Mouse (Mus musculus): ENCODE measurements at regions not wholly inside any gene's neighbourhood (a gene's known extent, or its start where the extent isn't known, plus 50 kb on each side); places are given as distances from the start of the nearest gene placed in this dataset.

DNA sequence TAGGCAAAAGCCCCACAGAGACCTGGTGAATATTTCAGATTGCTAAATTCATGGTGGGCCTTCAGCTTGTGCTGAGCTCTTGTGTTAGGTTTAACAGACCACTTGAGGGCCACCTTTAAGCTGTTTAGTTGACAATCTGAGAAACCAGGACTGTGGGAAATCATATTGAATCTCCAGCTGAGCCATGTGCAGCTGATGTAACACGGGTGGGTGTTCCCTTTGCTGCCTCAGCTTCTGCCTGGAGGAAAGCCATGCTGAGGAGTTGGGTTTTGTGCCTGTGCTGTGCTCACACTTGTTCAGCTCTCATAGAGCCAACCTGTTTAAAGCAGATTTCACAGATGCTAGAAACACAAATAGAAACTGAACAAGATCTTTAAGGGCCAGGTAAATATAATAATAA is 111.6 kb upstream of the Tut7 start:
- no peak for ATAC-seq (replicated peaks; ENCODE audit: low read depth, poor library complexity, severe bottlenecking)

DNA sequence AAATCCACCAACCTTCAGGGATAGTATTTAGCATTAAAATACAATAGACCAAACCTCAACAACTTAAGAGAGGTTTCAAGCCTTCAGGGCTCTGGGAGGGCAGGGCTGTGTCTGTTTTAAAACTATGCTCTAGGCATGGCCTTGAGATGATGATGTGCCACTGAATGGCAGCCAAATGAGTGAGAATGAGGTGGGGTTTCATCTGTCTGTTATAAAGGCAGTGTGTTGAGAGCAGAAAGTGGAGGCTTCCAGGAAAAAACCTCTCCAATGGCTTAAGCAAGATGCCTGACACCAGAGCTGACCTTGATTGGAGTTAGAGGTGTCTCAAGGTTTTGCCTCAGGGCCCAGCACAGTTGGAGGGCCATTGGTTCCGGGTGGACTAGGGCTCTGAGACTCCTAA is 111.1 kb upstream of the Tut7 start:
- ATAC-seq (replicated peaks; ENCODE audit: low read depth, poor library complexity, severe bottlenecking): no peak

DNA sequence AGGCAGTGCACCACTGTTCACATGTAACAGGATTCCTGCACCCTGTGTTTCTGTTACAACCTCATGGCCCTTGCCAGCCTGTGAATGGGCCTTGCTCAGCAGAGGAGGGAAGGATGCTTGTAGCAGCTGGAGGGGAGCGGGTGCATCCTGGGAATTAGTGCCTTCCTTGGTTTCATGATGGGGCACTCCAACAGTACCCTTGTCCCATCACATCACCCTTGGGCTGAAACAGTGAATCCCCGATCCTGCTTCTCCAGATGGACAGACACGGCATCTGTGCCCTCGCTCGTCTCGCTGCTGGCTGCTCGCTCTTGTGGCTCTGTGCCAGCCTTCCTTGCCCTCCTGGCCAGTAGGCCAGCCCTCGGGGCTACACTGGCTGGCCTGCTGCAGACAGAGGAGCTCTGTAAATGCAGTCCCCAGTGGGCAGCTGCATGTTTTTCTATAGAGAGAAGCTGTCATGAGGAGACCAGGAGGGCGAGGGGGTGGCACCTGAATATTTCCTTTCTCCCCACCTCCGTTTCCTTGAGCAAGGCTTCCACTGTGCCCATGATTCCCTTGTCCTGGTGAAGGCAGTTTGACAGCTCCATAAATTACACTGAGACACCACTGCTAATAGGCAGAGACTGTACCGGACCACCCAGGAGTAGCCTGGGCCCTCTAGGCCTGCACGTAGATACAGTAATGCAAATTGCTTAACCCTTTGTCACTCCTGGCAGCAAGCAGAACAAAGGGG is 104.6 kb upstream of the Tut7 start:
- no peak for ATAC-seq (replicated peaks; ENCODE audit: low read depth, poor library complexity, severe bottlenecking)

DNA sequence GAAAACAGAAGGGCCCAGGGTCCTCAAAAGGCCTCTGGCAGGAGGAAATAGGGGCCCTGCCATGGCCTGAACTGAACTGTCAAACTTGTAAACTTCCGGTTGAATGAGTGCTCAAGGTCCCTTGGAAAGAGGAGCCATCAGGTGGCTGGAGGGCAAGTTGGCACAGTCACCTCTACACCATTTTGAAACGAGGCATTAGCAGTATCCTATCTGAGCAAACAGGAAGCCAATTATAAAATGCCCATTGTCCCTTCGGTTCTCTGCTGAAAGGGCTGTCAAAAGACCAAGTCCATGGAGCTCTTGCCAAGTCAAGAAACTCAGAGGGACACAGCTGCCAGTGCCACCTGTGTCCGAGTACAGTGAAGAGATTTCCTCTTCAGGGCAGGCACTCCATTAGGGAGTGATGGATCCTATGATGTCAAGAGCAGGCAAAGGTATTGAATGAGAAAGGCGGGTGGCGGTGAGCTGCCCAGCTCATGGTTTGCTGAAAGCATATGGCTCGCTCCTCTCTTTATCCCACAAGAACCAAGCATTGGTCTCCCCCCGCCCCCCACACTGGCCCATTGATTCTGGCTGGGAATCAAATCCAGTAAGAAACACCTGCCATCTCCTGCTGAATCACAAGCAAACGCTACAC is 103.0 kb upstream of the Tut7 start:
- ATAC-seq (replicated peaks; ENCODE audit: low read depth, poor library complexity, severe bottlenecking): no peak

DNA sequence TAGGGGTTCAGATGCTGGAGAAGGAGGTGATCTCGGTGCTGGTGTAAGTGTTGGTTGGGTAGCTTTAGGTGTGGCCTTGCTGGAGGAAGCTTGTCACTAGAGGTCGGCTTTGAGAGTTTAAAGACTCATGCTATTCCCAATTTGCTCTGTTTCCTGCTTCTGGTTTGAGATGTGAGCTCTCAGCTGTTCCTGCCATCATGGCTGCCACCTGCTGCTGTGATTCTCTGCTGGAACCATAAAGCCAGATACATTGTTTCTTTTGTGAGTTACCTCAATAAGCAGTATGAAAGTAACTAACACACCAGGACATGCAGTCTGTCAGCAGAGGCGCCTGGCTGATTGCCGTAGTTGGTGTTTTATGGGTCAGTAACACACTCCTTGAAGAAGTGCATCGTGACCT is 94.2 kb upstream of the Tut7 start:
- ATAC-seq (replicated peaks; ENCODE audit: low read depth, poor library complexity, severe bottlenecking): no peak

DNA sequence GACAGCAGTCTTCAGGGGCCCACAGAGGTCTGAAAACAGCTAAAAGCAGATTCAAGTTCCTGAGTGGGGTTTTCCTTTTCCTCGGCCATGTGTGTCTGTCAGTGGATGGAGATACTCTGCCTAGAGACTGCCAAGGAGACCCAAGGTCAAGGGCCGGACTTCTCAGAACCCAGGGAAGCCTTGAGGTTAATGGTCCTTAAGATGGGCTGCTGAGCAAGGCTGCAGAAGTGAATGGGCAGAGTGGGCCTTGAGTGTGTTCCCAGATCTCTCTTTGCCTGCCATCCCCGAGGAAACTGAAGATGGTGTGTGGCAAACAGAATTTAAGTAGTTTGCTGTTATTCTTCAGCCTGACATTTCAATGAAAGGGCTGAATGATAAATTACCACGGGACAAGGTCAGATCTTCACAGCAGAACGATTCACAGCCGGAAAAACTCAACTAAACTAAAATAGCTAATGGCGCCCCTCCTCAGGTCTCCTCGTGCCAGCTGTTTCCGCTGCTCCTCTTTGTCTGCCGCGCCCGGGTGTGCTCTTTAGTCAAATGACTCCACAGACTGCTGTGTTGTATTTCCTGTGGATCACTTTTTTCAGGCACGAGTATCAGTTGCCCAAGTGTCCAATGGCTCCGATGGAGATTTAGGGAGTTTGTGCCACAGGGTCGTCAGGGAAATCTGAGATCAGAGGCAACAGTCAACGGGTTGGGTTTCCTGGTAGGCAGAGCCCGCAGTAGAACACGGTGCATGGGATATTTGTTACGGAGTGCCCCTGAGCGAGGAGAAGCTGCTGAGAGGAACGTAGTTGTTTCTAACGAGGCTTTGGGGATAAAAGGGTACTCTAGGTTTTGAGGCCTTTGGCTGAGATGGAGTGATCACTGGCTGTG is 93.5 kb upstream of the Tut7 start:
- ATAC-seq (replicated peaks; ENCODE audit: low read depth, poor library complexity, severe bottlenecking): no peak

DNA sequence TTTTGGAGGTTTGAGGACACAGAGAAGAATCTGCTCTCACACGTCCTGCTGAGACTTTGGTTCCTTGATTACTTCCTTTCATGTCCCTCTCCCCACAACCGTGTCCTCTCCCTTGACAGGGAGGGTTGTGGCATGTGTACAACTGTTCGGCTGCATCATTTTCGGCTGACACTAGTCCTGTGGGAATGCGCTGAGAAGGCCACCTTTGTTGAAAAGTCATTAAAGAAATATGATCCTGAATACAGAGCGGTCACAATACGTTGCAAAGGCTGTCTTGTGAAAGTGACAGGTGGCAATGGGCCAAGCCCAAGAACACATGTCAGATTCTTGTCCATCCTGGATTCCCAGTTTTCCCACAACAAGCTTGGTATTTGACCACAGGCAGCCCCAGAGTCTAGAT is 92.8 kb upstream of the Tut7 start:
- ATAC-seq (replicated peaks; ENCODE audit: low read depth, poor library complexity, severe bottlenecking): no peak

DNA sequence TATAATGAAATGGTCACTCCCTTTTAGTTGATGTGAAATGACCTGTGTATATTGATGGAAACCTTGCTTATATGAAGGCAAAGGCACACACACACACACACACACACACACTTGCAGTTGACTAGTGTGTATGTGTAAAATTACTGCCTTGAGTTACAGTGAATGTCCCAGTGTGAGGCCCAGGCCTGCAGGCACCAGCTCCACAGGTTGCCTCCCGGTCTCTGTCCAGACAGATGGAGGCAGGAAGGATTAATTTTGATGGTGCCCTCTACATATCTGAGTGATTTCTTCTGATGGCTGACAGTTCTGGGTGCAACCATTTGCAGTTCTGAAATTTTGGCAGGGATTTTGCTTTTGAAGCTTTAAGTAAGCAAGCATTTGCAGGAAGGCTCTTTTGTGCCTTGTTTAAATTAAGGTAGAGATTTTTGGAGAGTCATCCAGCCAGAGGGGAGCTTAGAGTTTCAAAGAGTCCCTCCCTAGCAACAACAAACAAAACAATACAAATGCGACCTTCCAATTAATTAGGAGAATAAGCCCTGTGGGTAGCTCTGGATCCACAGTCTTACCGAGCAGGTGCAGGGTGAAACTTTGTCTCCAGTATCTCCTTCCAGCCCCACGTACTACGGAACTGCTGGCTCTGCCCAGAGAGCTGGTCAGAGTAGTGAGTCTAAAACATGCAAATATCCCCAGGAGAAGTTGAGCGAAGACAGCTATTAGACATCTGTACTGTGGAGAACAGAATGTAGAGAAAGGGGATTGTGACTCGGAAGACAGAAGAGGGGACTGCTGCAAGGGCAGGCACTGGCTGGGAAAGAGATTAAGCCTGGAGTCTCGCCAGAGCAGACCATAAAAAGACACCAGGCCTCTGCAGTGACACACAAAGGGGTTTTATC is 87.5 kb upstream of the Tut7 start:
- ATAC-seq (replicated peaks; ENCODE audit: low read depth, poor library complexity, severe bottlenecking): no peak

DNA sequence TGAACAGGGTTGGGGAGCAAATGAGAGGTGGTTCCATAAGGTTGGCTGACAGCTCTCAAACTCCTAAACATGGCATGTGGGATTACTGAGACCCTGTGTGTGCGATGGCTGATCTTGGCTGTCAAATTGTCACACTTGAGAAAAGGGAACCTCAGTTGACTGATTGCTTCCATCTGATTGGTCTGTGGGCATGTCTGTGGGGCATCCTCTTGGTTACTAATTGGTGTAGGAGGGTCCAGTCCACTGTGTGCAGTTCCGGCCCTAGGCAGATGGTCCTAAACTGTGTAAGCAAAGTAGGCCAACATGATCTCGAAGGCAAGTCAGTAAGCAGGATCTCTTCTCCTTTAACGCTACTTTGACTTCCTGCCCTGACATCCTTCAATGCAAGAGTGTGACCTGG is 86.5 kb upstream of the Tut7 start:
- no peak for ATAC-seq (replicated peaks; ENCODE audit: low read depth, poor library complexity, severe bottlenecking)

DNA sequence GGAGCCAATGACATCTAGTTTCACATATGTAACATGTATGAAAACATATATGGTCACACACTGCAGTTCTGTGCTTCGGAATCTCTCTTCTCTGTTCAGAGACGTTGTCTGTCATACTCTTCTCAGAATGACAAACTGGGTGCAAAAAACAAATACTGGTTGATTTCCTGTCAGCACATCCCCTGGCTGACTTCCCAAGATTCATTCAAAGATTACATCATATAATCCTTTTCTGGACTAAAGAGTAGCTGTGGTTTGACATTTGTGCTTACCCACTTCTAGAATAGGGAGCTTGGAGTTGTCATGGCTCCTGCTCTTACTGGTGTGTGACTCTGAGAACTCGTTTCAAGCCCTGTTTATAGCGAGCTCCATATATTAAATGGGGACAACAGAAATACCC is 85.8 kb upstream of the Tut7 start:
- no peak for ATAC-seq (replicated peaks; ENCODE audit: low read depth, poor library complexity, severe bottlenecking)

DNA sequence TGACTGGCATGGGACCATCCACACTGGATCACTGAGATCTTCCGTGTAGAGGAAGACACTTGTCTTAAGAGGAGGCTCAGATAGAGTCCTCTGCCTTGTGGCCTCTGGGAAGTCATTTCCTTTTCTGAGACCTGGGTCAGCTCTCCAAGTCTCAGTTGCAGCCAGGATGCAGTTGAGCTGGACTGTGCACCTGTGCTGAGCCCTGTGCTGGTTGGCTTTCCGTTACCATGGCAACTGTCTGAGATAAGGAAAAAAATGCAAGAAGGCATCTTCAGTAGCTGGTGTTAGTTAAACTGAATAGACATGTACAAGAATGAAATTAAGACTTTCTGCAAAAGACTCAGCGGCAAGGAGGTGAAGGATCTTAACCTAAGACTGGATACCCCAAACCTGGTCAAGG is 82.5 kb upstream of the Tut7 start:
- no peak for ATAC-seq (replicated peaks; ENCODE audit: low read depth, poor library complexity, severe bottlenecking)

DNA sequence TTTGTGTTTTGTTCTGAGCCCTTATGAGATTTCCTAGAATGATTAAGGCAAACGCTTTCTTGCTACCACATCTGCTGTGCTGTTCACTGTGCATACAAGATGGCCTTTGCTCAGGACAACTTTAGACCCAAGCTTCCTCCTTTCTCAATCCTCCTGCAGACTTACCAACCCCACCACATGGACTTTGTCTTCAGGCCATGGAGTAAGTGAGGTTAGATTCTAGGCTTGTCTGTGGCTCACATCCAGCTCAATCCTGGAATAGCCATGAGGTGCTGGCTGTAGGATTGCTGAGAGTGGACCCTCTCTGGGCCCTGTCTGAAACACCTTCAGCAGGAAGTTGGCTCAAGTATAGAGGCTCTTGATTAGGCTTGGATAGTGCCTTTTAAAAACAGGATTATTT is 81.5 kb upstream of the Tut7 start:
- ATAC-seq (replicated peaks; ENCODE audit: low read depth, poor library complexity, severe bottlenecking): no peak

DNA sequence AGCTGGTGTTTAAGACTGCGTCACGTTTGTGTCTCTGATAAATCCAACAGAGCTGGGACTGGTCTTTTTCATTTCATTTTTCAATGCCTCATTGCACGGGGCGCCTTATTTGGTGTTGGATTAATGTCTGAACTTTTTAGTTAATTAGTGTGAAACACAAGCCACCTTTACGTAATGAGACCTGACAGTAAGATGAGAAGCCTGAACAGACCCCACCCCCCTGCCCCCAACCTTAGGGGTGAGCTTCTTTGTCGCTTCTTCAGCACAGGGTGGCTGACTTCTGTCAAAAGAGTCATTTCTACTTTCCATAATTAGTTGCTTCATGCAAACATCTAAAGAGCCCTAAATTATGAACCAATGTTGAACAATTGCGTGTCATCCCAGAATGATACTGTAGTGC is 76.6 kb upstream of the Tut7 start:
- no peak for ATAC-seq (replicated peaks; ENCODE audit: low read depth, poor library complexity, severe bottlenecking)

DNA sequence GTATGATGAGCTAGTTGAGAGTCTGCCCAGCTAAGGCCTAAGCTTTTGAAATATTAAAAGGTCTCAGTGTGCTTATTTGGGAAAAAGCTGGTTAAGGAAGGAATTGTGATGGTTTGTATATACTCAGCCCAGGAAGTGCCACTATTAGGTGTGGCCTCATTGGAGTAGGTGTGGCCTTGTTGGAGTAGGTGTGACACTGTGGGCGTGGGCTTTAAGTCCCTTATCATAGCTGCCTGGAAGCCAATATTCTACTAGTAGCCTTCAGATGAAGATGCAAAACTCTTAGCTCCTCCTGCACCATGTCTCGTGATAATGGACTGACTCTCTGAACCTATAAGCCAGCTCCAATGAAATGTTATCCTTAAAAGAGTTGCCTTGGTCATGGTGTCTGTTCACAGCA is 72.8 kb upstream of the Tut7 start:
- ATAC-seq (replicated peaks; ENCODE audit: low read depth, poor library complexity, severe bottlenecking): no peak

DNA sequence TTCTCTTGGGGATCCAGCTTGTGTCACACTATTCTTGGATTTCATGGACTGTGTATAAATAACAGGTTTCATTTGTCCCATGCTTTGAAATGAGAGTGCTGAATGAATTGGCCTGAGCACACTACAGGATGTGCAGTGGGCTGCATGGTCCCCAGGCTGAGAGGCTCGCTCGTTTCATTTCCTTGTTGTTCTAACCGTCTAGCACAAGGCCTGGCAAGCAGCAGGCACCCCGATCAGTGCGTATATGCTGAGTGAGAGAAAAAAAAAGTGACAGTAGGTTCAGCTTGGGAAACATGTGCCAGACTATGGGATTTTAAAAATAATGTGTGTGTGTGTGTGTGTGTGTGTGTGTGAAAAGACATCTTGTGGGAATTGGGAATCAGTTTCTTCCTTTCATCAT is 71.1 kb upstream of the Tut7 start:
- no peak for ATAC-seq (replicated peaks; ENCODE audit: low read depth, poor library complexity, severe bottlenecking)

DNA sequence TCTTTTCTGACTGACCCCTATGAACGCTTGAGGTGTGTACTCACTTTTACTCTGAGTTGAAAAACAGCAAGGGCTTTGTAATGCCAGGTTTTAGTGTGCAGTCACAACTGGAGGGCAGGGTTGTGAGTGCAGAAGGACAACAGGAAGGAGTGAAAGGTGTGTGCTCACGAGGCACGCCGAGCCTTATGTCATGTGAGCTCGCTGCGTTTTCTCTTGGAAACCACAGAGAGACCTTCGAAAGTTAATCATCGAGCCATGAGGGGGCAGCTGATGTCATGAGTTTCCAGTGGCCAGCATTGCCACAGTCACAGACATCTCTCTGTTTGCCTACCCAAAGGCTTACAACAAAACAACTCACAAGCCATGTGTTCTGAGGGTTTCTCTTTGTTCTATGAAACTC is 70.0 kb upstream of the Tut7 start:
- ATAC-seq (replicated peaks; ENCODE audit: low read depth, poor library complexity, severe bottlenecking): no peak

DNA sequence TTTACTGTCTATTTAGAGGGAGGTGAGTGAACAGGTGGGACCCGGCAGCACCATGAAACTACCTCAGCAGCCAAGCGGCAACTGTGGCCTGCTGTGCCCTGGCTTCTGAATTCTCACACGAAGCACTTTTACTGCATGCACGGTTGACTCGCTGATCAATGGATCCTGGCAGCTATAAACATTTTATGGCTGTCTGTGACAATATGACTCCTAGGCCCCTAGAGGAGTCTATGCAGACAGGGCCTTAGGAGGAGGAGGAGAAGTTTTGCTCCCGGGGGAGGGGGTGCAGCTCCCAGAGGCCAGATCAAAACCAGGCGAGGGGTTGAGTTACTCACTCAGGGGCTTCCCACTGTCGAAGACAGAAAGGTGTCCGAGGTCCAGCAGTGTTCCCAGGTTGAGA is 69.4 kb upstream of the Tut7 start:
- ATAC-seq (replicated peaks; ENCODE audit: low read depth, poor library complexity, severe bottlenecking): no peak

DNA sequence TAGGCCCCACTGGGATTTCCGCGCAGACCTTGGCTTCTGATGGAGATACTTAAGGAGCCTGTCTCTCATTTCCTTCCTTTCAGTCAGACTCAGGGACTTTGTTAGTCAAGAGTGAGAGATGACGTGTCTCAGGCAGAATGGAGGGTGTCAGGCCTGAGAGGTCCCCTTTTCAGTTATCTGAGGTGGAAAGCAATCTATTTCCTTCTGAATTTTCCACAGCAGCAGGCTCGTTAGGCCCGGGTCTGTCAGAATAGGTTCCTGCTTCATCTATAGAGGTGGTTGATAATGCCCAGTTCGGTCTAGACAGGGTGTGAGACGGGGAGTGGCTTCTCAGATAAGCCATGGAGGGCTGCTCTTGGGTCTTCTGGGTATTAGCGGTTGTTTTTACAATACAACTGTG is 68.8 kb upstream of the Tut7 start:
- peak; percentile 60 for ATAC-seq (replicated peaks; ENCODE audit: low read depth, poor library complexity, severe bottlenecking)

DNA sequence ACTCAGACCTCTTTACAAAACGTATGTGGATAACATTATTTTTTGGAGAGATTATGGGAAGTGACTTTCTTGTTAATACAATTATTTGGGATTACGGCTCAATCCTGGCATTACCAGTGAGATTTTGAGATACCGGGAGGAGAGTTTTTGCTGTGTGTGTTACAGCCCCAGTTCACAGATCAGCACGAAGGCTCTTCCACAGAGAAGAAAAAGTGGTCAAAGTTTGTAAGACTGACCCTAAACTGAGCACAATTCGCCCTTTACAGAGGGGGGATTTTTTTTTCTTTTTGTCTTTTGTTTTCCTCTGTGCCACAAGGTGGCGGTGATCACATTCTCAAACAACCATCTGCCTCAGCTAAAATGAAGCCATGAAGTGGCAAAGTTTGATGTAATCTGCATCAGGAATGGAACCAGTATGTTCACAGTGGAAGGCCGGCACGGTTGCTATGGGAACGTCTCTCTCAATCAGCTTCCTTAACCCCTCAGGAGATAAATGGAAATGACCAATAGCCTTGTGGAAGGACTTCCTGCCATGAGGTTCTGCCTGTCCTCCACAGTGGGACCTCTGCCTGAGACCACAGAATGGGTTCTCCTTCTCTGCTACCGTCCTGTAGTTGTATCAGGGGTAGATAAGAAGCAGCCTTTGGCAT is 66.6 kb upstream of the Tut7 start:
- ATAC-seq (replicated peaks; ENCODE audit: low read depth, poor library complexity, severe bottlenecking): peak; percentile 60

All from common myeloid progenitor, adult 5-6 weeks (primary cell).